Mouse (Mus musculus): ENCODE data around the gene Dnajb4. TPM values are rescaled to one million over a fixed set of nuclear protein-coding genes. Genes with fewer than 3 reads are reported as not detected.

The Dnajb4 gene
- polyA plus RNA-seq, 1 experiment from 2014 or later, result 35.2 TPM

DNA sequence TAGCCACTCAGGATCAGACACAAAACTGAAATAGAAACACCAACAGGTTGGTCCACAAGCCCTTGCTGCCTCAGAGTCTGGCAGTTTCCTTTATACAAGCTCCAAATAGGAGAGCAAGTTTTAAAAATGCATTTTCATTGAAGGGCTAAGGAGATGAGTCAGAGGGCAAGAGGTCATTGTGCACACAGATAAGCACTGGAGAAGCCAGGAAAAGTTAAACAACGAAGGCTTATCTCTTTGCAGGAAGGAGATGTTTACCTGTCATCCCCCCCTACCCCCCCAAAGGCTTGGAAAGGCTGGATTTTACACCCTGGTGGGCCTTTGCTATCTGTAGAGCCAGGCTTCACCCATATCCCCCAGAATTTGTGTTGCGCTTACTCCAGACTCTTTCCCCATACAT, 38.9 kb downstream of the Dnajb4 start:
- Histone ChIP-seq H3K4me3 (replicated peaks) (no peak overlapping the region), H3K27me3 (peaks cover 28% of the 10 kb centered on the region), H3K4me2 (no peak overlapping the region), H3K9ac (no peak overlapping the region), H3K9me3 (replicated peaks) (no peaks in the 10 kb centered on the region), H3K27ac (peak overlapping the region; percentile 15; the same call in 1 of the 2 replicates), H3K4me1 (replicated peaks) (peaks cover 30% of the 10 kb centered on the region), H3K36me3 (no peaks in the 10 kb centered on the region)
- ATAC-seq (ENCODE audit: low read depth), result peak; percentile 52; the same call in 1 of the 2 replicates
- WGBS (ENCODE audit: insufficient replicate concordance), result 38% methylated on average over 2 of the region's 2 CpGs
- DNase-seq, result no peak

DNA sequence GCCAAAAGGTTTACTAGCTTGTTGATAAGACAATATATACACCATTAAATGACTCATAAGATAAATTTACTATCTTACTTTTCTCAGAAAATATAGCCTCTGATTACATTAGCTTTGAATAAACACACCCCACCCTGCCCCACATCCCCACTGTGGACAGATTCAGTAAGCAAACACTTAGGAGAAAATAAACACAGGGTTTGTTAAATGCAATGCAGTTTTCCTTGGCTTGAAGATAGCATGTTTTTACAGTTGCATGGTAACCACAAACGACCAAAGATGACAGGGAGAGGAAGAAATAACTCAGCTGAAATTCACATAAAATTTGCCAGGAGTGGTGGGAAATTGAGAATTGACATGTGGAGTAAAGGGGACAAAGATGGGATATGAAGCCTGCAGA, 39.7 kb downstream of the Dnajb4 start:
- H3K4me1 ChIP-seq (replicated peaks), result peaks cover 38% of the 10 kb centered on the region
- H3K9me3 ChIP-seq (replicated peaks), result no peaks in the 10 kb centered on the region
- H3K27ac ChIP-seq, result peak overlapping the region; percentile 2; the same call in 1 of the 2 replicates
- DNase-seq (no peak), ATAC-seq (ENCODE audit: low read depth) (no peak)
- no peak overlapping the region for H3K9ac ChIP-seq
- H3K36me3 ChIP-seq, result no peaks in the 10 kb centered on the region
- 0% methylated on average over 1 of the region's 1 CpGs for WGBS (ENCODE audit: insufficient replicate concordance)
- H3K27me3 ChIP-seq, result peaks cover 37% of the 10 kb centered on the region
- no peak overlapping the region for H3K4me3 ChIP-seq (replicated peaks)
- H3K4me2 ChIP-seq, result no peak overlapping the region

DNA sequence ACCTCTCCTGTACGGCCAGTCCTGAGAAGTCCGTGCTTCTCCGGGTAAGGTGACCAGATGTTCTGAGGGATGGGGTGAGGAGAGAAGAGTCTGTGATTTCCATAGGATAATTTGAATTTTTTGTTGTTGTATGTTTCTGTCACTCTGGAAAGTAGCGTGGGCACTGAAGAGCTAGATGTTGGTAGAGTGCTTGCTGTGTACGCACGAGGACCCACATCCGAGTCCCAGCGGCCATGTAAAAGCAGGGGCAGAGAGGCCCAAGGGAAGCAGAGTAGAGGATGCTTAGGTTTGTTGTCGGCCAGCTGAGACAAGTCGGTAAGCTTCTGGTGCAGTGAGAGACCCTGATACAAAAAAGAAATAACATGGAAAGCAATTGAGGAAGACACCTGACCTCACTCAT, 42.1 kb downstream of the Dnajb4 start:
- WGBS (ENCODE audit: insufficient replicate concordance), result 86% methylated on average over 10 of the region's 10 CpGs
- no peaks in the 10 kb centered on the region for H3K9me3 ChIP-seq (replicated peaks)
- H3K4me1 ChIP-seq (replicated peaks), result peaks cover 46% of the 10 kb centered on the region
- H3K9ac ChIP-seq, result no peak overlapping the region
- no peak overlapping the region for H3K4me3 ChIP-seq (replicated peaks)
- no peak for ATAC-seq (ENCODE audit: low read depth)
- no peaks in the 10 kb centered on the region for H3K36me3 ChIP-seq
- no peak overlapping the region for H3K4me2 ChIP-seq
- H3K27ac ChIP-seq, result no peak overlapping the region
- peaks cover 59% of the 10 kb centered on the region for H3K27me3 ChIP-seq
- DNase-seq, result no peak

DNA sequence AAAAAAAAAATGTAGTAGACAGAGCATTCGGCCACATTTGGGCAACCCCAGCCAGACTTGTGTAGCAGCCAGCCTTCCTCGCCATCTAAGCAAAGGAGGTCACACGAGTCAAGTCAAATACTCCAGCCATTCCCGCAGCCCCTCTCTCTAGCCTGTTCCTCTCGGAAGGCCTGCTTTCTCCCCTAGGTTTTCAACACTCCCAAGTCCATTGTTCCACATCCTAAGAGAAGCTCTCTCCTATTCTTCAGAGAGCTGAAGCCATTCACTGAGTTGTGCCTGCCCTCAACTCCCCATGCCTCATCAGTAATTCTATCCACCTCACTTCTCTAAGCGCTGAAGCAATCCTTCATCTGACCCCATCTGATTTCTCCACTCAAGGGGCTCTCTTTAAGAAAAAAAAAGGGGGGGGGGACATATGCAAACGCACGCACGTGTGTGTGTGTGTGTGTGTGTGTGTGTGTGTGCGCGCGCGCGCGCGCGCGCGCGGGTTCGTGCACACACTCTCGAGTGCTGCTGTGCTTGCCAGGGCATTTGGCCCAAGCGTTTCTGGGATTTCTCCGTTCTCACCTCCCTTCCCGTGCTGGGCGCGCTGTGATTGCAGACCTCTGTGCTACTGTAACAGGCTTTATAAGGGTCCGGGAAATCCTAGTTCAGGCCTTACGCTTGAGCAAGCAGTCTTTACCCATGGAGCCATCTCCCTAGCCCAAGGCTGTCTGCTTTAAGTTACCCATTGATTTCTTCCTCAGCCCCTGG, 43.2 kb downstream of the Dnajb4 start:
- 14% methylated on average over 29 of the region's 29 CpGs for WGBS (ENCODE audit: insufficient replicate concordance)
- Histone ChIP-seq H3K9me3 (replicated peaks) (no peaks in the 10 kb centered on the region), H3K27me3 (peaks cover 63% of the 10 kb centered on the region), H3K27ac (no peak overlapping the region), H3K4me2 (peak overlapping the region; percentile 61), H3K4me3 (replicated peaks) (0 out of 2 replicates have a peak overlapping the region, but pooled peaks have one; percentile 11), H3K36me3 (no peaks in the 10 kb centered on the region), H3K4me1 (replicated peaks) (peaks cover 46% of the 10 kb centered on the region), H3K9ac (no peak overlapping the region)
- DNase-seq, result no peak
- no peak for ATAC-seq (ENCODE audit: low read depth)

DNA sequence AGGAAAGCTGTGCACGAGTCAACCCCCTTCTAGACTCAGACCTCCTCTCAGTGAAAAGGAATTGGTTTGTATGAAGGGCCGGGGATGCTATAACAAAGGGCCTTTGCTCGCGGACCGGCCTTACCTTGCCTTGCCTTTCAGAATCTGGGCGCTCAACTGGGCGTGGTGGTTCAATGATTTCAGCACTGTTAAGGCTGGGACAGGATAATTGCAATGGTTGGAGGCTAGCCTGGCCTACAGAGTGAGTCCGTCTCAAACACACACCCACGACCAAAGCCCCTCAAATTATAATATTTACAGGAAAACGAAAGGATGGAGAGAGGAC, 44.0 kb downstream of the Dnajb4 start, which contains the start of gene Gipc2:
Gipc2 (minus strand) TSS at position 132 of the 325 bp plus-strand sequence.
- Histone ChIP-seq H3K9ac (peak within 1 kb of the TSS; percentile 45), H3K4me3 (replicated peaks) (peak within 1 kb of the TSS; percentile 50), H3K4me1 (replicated peaks) (peaks cover 47% of the 10 kb centered on the region), H3K27ac (peak within 1 kb of the TSS; percentile 27; the same call in 1 of the 2 replicates), H3K4me2 (peak within 1 kb of the TSS; percentile 61), H3K36me3 (no peaks in the 10 kb centered on the region), H3K27me3 (peaks cover 63% of the 10 kb centered on the region), H3K9me3 (replicated peaks) (no peaks in the 10 kb centered on the region)
- 6% methylated on average over 10 of the region's 10 CpGs for WGBS (ENCODE audit: insufficient replicate concordance)
- no peak for DNase-seq
- no peak for ATAC-seq (ENCODE audit: low read depth)

DNA sequence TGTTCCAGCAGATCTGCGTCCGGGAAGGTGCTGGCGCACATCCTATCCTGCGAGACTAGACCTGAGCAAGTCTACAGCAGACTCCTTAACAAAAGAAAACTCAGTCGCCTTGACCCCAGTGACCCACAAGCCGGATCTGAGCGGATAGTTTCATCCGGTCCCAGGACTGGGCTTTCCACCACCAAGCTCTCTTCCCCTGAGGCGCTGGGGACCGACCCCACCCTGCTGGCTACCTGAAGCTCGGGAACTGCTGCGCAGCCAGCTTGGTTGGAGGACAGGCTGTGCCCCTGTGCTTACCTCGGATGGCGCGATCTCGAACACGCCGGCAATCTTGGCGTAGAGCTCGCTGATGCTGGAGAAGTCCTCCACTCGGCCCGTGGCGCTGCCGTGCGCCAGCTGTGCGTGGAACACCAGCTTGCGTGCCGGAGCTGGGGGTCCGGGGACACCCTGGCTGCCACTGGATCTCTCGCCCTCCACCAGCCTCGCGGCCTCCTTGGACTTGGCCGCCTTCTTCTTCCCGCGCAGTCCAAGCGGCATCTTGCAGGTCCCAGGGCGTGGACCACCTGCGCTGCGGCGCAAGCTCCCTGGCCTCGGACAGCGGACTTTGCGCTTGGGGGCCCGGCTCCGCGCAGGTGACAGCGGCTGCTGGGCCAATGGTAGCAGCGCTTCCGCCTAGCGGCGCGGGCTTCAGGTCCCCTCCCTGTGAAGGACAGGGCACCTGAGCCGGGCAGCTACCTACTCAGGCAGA, 44.6 kb downstream of the Dnajb4 start:
- Histone ChIP-seq H3K4me2 (peak overlapping the region; percentile 61), H3K9me3 (replicated peaks) (no peaks in the 10 kb centered on the region), H3K36me3 (no peaks in the 10 kb centered on the region), H3K4me3 (replicated peaks) (peak overlapping the region; percentile 50), H3K4me1 (replicated peaks) (peaks cover 45% of the 10 kb centered on the region), H3K27ac (peak overlapping the region; percentile 27; the same call in 1 of the 2 replicates), H3K27me3 (peaks cover 63% of the 10 kb centered on the region), H3K9ac (peak overlapping the region; percentile 45)
- 4% methylated on average over 53 of the region's 53 CpGs for WGBS (ENCODE audit: insufficient replicate concordance)
- peak; percentile 44 for ATAC-seq (ENCODE audit: low read depth)
- DNase-seq, result no peak

DNA sequence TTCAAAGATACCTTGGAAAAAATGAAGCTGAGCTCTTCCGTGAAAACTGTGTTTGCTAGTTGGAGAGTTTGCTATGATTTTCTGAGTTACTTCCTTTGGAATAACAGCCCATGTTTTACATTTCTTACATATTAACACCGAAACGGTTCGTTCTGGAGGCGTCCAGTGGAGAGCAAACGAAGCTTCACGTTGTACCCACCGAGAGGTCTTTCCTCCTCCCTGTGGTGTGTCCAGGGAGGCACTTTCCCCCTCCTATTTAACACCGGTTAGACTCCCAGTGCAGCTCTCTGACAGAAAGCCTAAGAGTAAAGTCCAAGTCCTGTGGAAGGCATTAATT, 45.1 kb downstream of the Dnajb4 start:
- Histone ChIP-seq H3K9me3 (replicated peaks) (no peaks in the 10 kb centered on the region), H3K27me3 (peaks cover 63% of the 10 kb centered on the region), H3K4me2 (peak overlapping the region; percentile 61), H3K36me3 (no peaks in the 10 kb centered on the region), H3K4me1 (replicated peaks) (peaks cover 48% of the 10 kb centered on the region), H3K27ac (0 out of 2 replicates have a peak overlapping the region, but pooled peaks have one; percentile 27), H3K4me3 (replicated peaks) (peak overlapping the region; percentile 50), H3K9ac (peak overlapping the region; percentile 45; the same call in 1 of the 2 replicates)
- peak; percentile 19; the same call in 1 of the 2 replicates for ATAC-seq (ENCODE audit: low read depth)
- WGBS (ENCODE audit: insufficient replicate concordance), result 24% methylated on average over 9 of the region's 9 CpGs
- DNase-seq, result no peak

DNA sequence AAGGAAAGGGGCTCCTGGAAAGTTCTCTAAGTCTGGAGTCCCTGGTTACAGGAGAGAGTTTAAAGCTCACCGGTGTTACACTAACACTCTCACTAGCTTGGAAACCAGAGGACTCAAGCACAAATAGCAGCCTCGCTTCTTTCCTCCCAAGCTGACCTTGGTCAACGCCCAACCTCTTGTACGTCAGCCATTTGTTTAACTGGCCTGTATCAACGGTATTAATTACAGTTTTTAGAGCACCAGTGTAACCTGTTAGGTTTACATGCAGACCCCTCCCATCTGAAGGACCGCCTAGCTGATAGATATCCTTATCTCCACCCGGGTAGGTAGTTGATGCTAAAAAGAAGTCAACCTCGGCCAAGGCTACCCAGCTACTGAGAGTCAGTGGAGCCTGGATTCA, 46.8 kb downstream of the Dnajb4 start:
- H3K27ac ChIP-seq, result no peak overlapping the region
- H3K9me3 ChIP-seq (replicated peaks), result no peaks in the 10 kb centered on the region
- H3K27me3 ChIP-seq, result peaks cover 55% of the 10 kb centered on the region
- H3K36me3 ChIP-seq, result no peaks in the 10 kb centered on the region
- no peak overlapping the region for H3K4me3 ChIP-seq (replicated peaks)
- no peak for DNase-seq
- H3K9ac ChIP-seq, result no peak overlapping the region
- H3K4me2 ChIP-seq, result no peak overlapping the region
- 71% methylated on average over 8 of the region's 8 CpGs for WGBS (ENCODE audit: insufficient replicate concordance)
- peaks cover 59% of the 10 kb centered on the region for H3K4me1 ChIP-seq (replicated peaks)
- no peak for ATAC-seq (ENCODE audit: low read depth)

DNA sequence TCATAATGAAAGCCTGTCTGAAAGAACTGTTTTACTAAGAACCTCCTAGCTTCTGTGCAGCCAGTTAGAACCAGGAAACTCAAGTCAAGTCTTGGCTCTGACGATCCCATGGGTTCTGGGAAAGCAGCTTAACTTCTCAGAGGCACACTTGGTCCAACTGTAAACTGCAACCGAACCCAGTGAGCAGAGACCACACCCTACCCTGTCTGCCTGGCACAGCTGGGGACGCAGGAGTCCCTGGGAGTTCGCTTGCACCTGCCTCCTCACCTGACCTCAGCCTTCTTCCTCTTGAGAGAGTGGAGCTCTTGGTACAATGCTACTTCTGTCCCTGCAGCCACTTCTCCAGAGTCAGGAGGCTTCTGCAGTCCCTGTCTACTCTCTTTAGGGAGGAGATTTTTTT, 49.5 kb downstream of the Dnajb4 start:
- Histone ChIP-seq H3K9ac (no peak overlapping the region), H3K27me3 (peaks cover 28% of the 10 kb centered on the region), H3K4me1 (replicated peaks) (peaks cover 50% of the 10 kb centered on the region), H3K36me3 (no peaks in the 10 kb centered on the region), H3K4me3 (replicated peaks) (no peak overlapping the region), H3K27ac (no peak overlapping the region), H3K9me3 (replicated peaks) (no peaks in the 10 kb centered on the region), H3K4me2 (no peak overlapping the region)
- no peak for DNase-seq
- WGBS (ENCODE audit: insufficient replicate concordance), result 25% methylated on average over 4 of the region's 4 CpGs
- peak; percentile 51 for ATAC-seq (ENCODE audit: low read depth)

DNA sequence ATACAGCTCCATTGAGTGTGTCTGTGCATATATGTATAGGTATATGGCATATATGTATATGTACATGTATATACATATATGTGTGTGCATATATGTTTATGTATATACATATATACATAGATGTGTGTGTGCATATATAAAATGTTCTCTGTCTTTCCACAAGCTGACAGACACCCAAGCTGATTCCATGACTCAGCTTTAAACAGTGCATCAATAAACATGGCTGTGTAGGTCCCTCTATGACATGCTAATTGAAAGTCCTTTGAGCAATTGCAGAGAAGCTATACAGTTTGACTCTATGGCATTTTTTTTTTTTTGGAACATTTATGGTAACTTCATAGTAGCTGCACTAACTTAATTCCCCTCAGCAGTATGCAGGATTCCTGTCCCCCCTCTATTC, 50.8 kb downstream of the Dnajb4 start:
- no peaks in the 10 kb centered on the region for H3K9me3 ChIP-seq (replicated peaks)
- ATAC-seq (ENCODE audit: low read depth) (peak; percentile 45; the same call in 1 of the 2 replicates), DNase-seq (no peak)
- peaks cover 58% of the 10 kb centered on the region for H3K4me1 ChIP-seq (replicated peaks)
- no peaks in the 10 kb centered on the region for H3K36me3 ChIP-seq
- no peak overlapping the region for H3K4me3 ChIP-seq (replicated peaks)
- H3K9ac ChIP-seq, result no peak overlapping the region
- no peak overlapping the region for H3K4me2 ChIP-seq
- peak overlapping the region; percentile 50; the same call in 1 of the 2 replicates for H3K27ac ChIP-seq
- peaks cover 15% of the 10 kb centered on the region for H3K27me3 ChIP-seq

DNA sequence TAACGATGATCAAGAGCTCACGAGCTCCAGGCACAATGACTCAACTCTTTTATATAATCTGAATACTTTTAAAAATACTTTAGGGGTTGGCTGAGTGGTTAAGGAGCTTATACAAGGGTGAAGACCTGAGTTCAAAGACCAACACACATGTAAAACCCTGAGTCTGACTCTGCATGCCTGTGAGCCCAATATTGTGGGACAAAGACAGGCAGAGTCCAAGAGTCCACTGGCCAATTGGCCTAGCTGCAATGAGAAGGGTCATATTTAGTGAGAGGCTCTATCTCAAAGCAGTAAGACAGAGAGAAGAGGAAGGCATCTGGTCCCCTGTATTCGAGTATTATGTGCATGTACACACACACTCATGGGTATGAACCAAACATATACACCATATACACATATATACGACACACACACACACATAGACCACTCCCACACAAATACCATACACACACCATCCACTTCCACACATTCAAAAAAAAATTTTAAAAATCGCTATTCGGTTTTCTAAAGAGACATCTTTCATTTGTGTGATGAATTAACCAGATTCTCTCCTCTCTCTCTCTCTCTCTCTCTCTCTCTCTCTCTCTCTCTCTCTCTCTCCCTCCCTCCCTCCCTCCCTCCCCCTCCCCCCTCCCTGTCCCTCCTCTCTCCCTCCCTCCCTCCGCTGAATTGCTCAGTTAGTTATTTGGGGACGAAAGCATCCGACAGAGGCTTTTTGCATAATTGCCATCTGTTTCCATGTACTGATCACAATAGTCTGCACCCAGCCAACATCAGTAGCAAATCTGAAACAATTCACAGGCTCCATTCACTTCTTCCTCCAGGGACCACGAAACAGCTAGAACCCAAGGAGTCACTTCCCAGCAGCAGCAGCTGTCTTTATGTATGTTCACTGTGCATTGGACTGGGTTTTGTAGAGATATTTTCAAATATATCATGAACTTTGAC, 51.5 kb downstream of the Dnajb4 start:
- peaks cover 8% of the 10 kb centered on the region for H3K27me3 ChIP-seq
- WGBS (ENCODE audit: insufficient replicate concordance), result 75% methylated on average over 10 of the region's 10 CpGs
- H3K9ac ChIP-seq, result no peak overlapping the region
- DNase-seq, result no peak
- no peaks in the 10 kb centered on the region for H3K9me3 ChIP-seq (replicated peaks)
- ATAC-seq (ENCODE audit: low read depth), result no peak
- H3K36me3 ChIP-seq, result no peaks in the 10 kb centered on the region
- no peak overlapping the region for H3K27ac ChIP-seq
- no peak overlapping the region for H3K4me3 ChIP-seq (replicated peaks)
- H3K4me2 ChIP-seq, result no peak overlapping the region
- peaks cover 62% of the 10 kb centered on the region for H3K4me1 ChIP-seq (replicated peaks)

Data from liver, embryonic 13.5 days (tissue).